Mouse (Mus musculus) CH12.LX (cell line): ENCODE data around the gene Hopx. TPM values are rescaled to one million over a fixed set of nuclear protein-coding genes. Genes with fewer than 3 reads are reported as not detected.

Source experiments
- DNase-seq: peaks from one replicate; pipeline ENCODE4 v3.0.0-alpha.2; 2013; ENCODE audit errors: extremely low read depth
- H3K27ac ChIP-seq: 2 replicates; pipeline ENCODE4 v1.5.1; 2012; ENCODE audit warnings: low read depth, mild to moderate bottlenecking, control low read depth, moderate library complexity; ENCODE audit not compliant: insufficient read depth
- H3K27me3 ChIP-seq: replicated peaks from 2 replicates; pipeline ENCODE3; 2012; ENCODE audit warnings: inconsistent platforms
- H3K36me3 ChIP-seq, 2 experiments: replicated peaks in 1 of 2; 2 replicates each; pipeline versions ENCODE3 to v1.6.1; 2012; ENCODE audit warnings: inconsistent platforms in 1 of 2, low read length in 1 of 2, mild to moderate bottlenecking in 1 of 2, mixed read lengths in 1 of 2, moderate library complexity in 1 of 2; ENCODE audit not compliant: control insufficient read depth in 1 of 2, insufficient read depth in 1 of 2
- H3K4me1 ChIP-seq, 2 experiments: 2 replicates each; pipeline ENCODE4 v1.6.1; 2012; ENCODE audit warnings: inconsistent platforms in 1 of 2, moderate library complexity in 1 of 2; ENCODE audit not compliant: insufficient read depth in 2 of 2, control insufficient read depth in 1 of 2
- H3K4me2 ChIP-seq: 2 replicates; pipeline ENCODE4 v1.6.1; 2012; ENCODE audit warnings: low read depth, mild to moderate bottlenecking, control low read depth; ENCODE audit not compliant: poor library complexity, insufficient read depth, severe bottlenecking
- H3K4me3 ChIP-seq, 3 experiments: fragments of 150-350 bp in 1 of 3; sonication (generic) in 1 of 3; replicated peaks in 1 of 3; 2 replicates each; pipeline versions ENCODE3 to v1.5.1; 2011 to 2012; ENCODE audit warnings: low read depth in 2 of 3, low read length in 2 of 3, mild to moderate bottlenecking in 2 of 3, moderate library complexity in 2 of 3, control low read depth in 1 of 3, improper control_type of control experiment in 1 of 3, inconsistent platforms in 1 of 3, mixed read lengths in 1 of 3; ENCODE audit not compliant: poor library complexity in 1 of 3
- H3K79me2 ChIP-seq: replicated peaks from 2 replicates; pipeline ENCODE4 v1.6.1; 2012; ENCODE audit warnings: mild to moderate bottlenecking, moderate library complexity; ENCODE audit not compliant: control insufficient read depth, poor library complexity, insufficient read depth, severe bottlenecking; ENCODE audit errors: extremely low read depth
- H3K9ac ChIP-seq: 2 replicates; pipeline ENCODE4 v1.6.1; 2012; ENCODE audit warnings: low read depth, mild to moderate bottlenecking, control low read depth, moderate library complexity; ENCODE audit not compliant: insufficient read depth
- H3K9me3 ChIP-seq: replicated peaks from 2 replicates; pipeline ENCODE3; 2012; ENCODE audit warnings: low read length, inconsistent platforms, mixed read lengths
- BHLHE40 ChIP-seq: IDR thresholded peaks from 2 replicates; pipeline ENCODE4 v1.6.1; 2011; ENCODE audit warnings: mild to moderate bottlenecking, low read depth, low read length, improper control_type of control experiment
- CHD1 ChIP-seq: IDR thresholded peaks from 2 replicates; pipeline ENCODE4 v1.6.1; 2012; ENCODE audit warnings: low read depth, low read length, improper control_type of control experiment, inconsistent platforms
- CHD2 ChIP-seq: IDR thresholded peaks from 2 replicates; pipeline ENCODE4 v1.6.1; 2011; ENCODE audit warnings: low read length, improper control_type of control experiment
- E2F4 ChIP-seq: IDR thresholded peaks from 2 replicates; pipeline ENCODE4 v1.6.1; 2011; ENCODE audit warnings: low read depth, low read length, improper control_type of control experiment; ENCODE audit not compliant: insufficient replicate concordance
- ELF1 ChIP-seq: IDR thresholded peaks from 2 replicates; pipeline ENCODE4 v1.6.1; 2014; ENCODE audit warnings: low read depth, mild to moderate bottlenecking, inconsistent platforms, low read length, improper control_type of control experiment
- EP300 ChIP-seq: IDR thresholded peaks from 2 replicates; pipeline ENCODE4 v1.6.1; 2011; ENCODE audit warnings: low read length, improper control_type of control experiment
- ETS1 ChIP-seq: conservative IDR thresholded peaks from 2 replicates; pipeline ENCODE4 v1.6.1; 2012; ENCODE audit warnings: low read depth, mild to moderate bottlenecking, inconsistent platforms, low read length, improper control_type of control experiment, moderate library complexity
- GABPA ChIP-seq: IDR thresholded peaks from 2 replicates; pipeline ENCODE4 v1.6.1; 2012; ENCODE audit warnings: low read depth, low read length, improper control_type of control experiment, inconsistent platforms; ENCODE audit not compliant: insufficient replicate concordance
- HCFC1 ChIP-seq: IDR thresholded peaks from 2 replicates; pipeline ENCODE4 v1.6.1; 2012; ENCODE audit warnings: low read depth, mild to moderate bottlenecking, inconsistent platforms, low read length, improper control_type of control experiment
- IRF4 ChIP-seq: IDR thresholded peaks from 2 replicates; pipeline ENCODE4 v1.6.1; 2014; ENCODE audit warnings: low read depth, mild to moderate bottlenecking, inconsistent platforms, low read length, improper control_type of control experiment
- JUN ChIP-seq: IDR thresholded peaks from 2 replicates; pipeline ENCODE4 v1.6.1; 2011; ENCODE audit warnings: low read depth, mild to moderate bottlenecking, low read length, improper control_type of control experiment, moderate library complexity; ENCODE audit not compliant: insufficient read depth
- JUND ChIP-seq: conservative IDR thresholded peaks from 2 replicates; pipeline ENCODE4 v1.6.1; 2011; ENCODE audit warnings: low read depth, low read length, improper control_type of control experiment
- KAT2A ChIP-seq: IDR thresholded peaks from 2 replicates; pipeline ENCODE4 v1.6.1; 2012; ENCODE audit warnings: low read length, improper control_type of control experiment, inconsistent platforms; ENCODE audit not compliant: insufficient replicate concordance
- MAFK ChIP-seq: IDR thresholded peaks from 2 replicates; pipeline ENCODE4 v1.6.1; 2011; ENCODE audit warnings: low read length, improper control_type of control experiment; ENCODE audit not compliant: insufficient replicate concordance
- MAX ChIP-seq: IDR thresholded peaks from 2 replicates; pipeline ENCODE4 v1.6.1; 2011; ENCODE audit warnings: low read length, improper control_type of control experiment
- MXI1 ChIP-seq: IDR thresholded peaks from 2 replicates; pipeline ENCODE4 v1.6.1; 2011; ENCODE audit warnings: mild to moderate bottlenecking, low read depth, low read length, improper control_type of control experiment
- NELFE ChIP-seq: IDR thresholded peaks from 2 replicates; pipeline ENCODE4 v1.6.1; 2011; ENCODE audit warnings: low read depth, low read length, improper control_type of control experiment
- NRF1 ChIP-seq: IDR thresholded peaks from 2 replicates; pipeline ENCODE4 v1.6.1; 2014; ENCODE audit warnings: low read depth, mild to moderate bottlenecking, inconsistent platforms, low read length, improper control_type of control experiment, moderate library complexity
- PAX5 ChIP-seq: IDR thresholded peaks from 2 replicates; pipeline ENCODE4 v1.6.1; 2012; ENCODE audit warnings: low read length, inconsistent platforms, mixed read lengths
- POLR2A ChIP-seq: IDR thresholded peaks from 2 replicates; pipeline ENCODE4 v1.6.1; 2011; ENCODE audit warnings: low read depth, mild to moderate bottlenecking, improper control_type of control experiment, low read length
- POLR2AphosphoS2 ChIP-seq: IDR thresholded peaks from 2 replicates; pipeline ENCODE4 v1.6.1; 2011; ENCODE audit warnings: low read depth, low read length, improper control_type of control experiment
- RAD21 ChIP-seq: IDR thresholded peaks from 2 replicates; pipeline ENCODE4 v1.6.1; 2011; ENCODE audit warnings: low read depth, mild to moderate bottlenecking, low read length, improper control_type of control experiment, moderate library complexity
- RCOR1 ChIP-seq: conservative IDR thresholded peaks from 2 replicates; pipeline ENCODE4 v1.6.1; 2012; ENCODE audit warnings: low read depth, mild to moderate bottlenecking, inconsistent platforms, low read length, improper control_type of control experiment
- SIN3A ChIP-seq: IDR thresholded peaks from 2 replicates; pipeline ENCODE4 v1.6.1; 2012; ENCODE audit warnings: low read length, improper control_type of control experiment, inconsistent platforms
- SMC3 ChIP-seq: IDR thresholded peaks from 2 replicates; pipeline ENCODE4 v1.6.1; 2011; ENCODE audit warnings: low read depth, low read length, improper control_type of control experiment
- TBP ChIP-seq: conservative IDR thresholded peaks from 2 replicates; pipeline ENCODE4 v1.6.1; 2011; ENCODE audit warnings: low read depth, low read length, improper control_type of control experiment
- TCF12 ChIP-seq: IDR thresholded peaks from 2 replicates; pipeline ENCODE4 v1.6.1; 2014; ENCODE audit warnings: low read depth, mild to moderate bottlenecking, inconsistent platforms, low read length, improper control_type of control experiment
- UBTF ChIP-seq: IDR thresholded peaks from 2 replicates; pipeline ENCODE4 v1.6.1; 2012; ENCODE audit warnings: low read depth, mild to moderate bottlenecking, inconsistent platforms, low read length, improper control_type of control experiment, moderate library complexity
- USF1 ChIP-seq: IDR thresholded peaks from 2 replicates; pipeline ENCODE4 v1.6.1; 2014; ENCODE audit warnings: low read depth, mild to moderate bottlenecking, inconsistent platforms, low read length, improper control_type of control experiment
- ZC3H11A ChIP-seq: IDR thresholded peaks from 2 replicates; pipeline ENCODE4 v1.6.1; 2012; ENCODE audit warnings: low read depth, mild to moderate bottlenecking, inconsistent platforms, low read length, improper control_type of control experiment
- ZNF384 ChIP-seq: IDR thresholded peaks from 2 replicates; pipeline ENCODE4 v1.6.1; 2012; ENCODE audit warnings: low read depth, low read length, improper control_type of control experiment, inconsistent platforms
- dilution Hi-C: fragments of 300-500 bp; cut with MboI; formaldehyde crosslinking; loops from 2 replicates; pipeline ENCODE4 v1.14.3; 2020; ENCODE audit warnings: low sequenced_read_pairs; ENCODE audit not compliant: extremely low pct_unique_long_range_greater_than_20kb, extremely low pct_ligation_motif_present
- in situ Hi-C: fragments of 300-500 bp; cut with MboI; formaldehyde crosslinking; loops from 3 replicates; pipeline ENCODE4 v1.14.3; 2019; ENCODE audit warnings: low sequenced_read_pairs, low pct_ligation_motif_present, low pct_unique_long_range_greater_than_20kb, mixed read lengths
- polyA plus RNA-seq: library from polyadenylated mRNA; unstranded; fragments of >175 nt; gene quantifications from 2 replicates; pipeline ENCODE4 v1.2.1, GENCODE M21; 2012; ENCODE audit warnings: low read depth; ENCODE audit not compliant: insufficient read length
- total RNA-seq, 2 experiments: library from RNA; depleted of rRNA; stranded (reverse); fragments of 300-350 nt in 1 of 2; fragments of >200 nt in 1 of 2; gene quantifications; 2 replicates each; pipeline ENCODE4 v1.2.3; 2012 to 2014

Hopx gene
- total and polyA plus RNA-seq, 3 experiments, result 15.1 to 26.4 (median 20.0) TPM

GRCm38 (mm10) chr5:77093961-77094360 is 21.0 kb downstream of the Hopx start:
- no peaks in the 10 kb centered on the region for H3K27me3 ChIP-seq
- H3K27ac ChIP-seq, result no peak overlapping the region
- dilution Hi-C loops (no loop called here), in situ Hi-C loops (no loop called here)
- H3K79me2 ChIP-seq, result no peaks in the 10 kb centered on the region
- H3K9me3 ChIP-seq, result peaks cover 3% of the 10 kb centered on the region
- peak overlapping the region; percentile 46 for H3K4me2 ChIP-seq
- peaks cover 2 to 31% of the 10 kb centered on the region in 2 experiments; a peak in 3 of 4 replicates for H3K4me1 ChIP-seq
- H3K4me3 ChIP-seq, result peak overlapping the region; percentile 25 to 83 (median 30)
- no peak for TF ChIP-seq CHD2
- TF ChIP-seq, all 38 proteins: peak for 0
- H3K9ac ChIP-seq, result no peak overlapping the region; the same call in 1 of the 2 replicates
- no peak for DNase-seq
- peaks cover 0 to 9% of the 10 kb centered on the region in 2 experiments for H3K36me3 ChIP-seq

DNA sequence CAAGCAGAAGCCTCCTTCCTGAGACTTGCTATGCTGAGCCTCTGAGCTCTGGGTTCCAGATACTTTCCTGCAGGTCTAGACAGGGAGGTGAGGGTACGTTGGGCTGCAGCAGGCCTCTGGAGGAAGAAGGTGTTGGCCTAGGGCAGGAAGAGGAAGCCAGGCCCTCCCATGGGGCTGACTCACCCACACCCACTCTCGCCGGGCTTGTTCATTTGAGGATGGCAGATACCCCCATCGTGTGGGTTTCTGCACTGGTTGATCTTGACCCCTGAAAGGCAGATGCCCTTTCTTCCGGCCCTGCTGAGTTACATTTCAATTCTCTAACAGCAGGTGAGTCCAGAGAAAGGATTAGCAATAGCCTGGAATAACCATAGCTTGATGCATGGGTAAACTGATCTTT is 22.4 kb downstream of the Hopx start:
- dilution Hi-C loops, result no loop called here
- peak overlapping the region; percentile 30 to 51 (median 34) for H3K4me3 ChIP-seq
- H3K9ac ChIP-seq, result peak overlapping the region; percentile 52
- TF ChIP-seq JUN (no peak), MXI1 (no peak), POLR2A (peak; percentile 59), SMC3 (no peak), BHLHE40 (no peak), RCOR1 (no peak), ELF1 (peak; percentile 74), ZNF384 (no peak), KAT2A (no peak), TBP (0 out of 2 replicates have a peak, but pooled peaks have one; percentile 21), ZC3H11A (no peak), MAFK (no peak), JUND (no peak), E2F4 (no peak), IRF4 (no peak), EP300 (no peak), ETS1 (peak; percentile 16; the same call in 1 of the 2 replicates), RAD21 (no peak), POLR2AphosphoS2 (no peak), UBTF (no peak), CHD1 (no peak), CHD2 (no peak), NELFE (peak; percentile 44; the same call in 1 of the 2 replicates), NRF1 (no peak), HCFC1 (peak; percentile 54), SIN3A (peak; percentile 57; the same call in 1 of the 2 replicates), GABPA (no peak), USF1 (no peak), PAX5 (no peak), MAX (peak; percentile 40; the same call in 1 of the 2 replicates), TCF12 (peak; percentile 38; the same call in 1 of the 2 replicates)
- peak overlapping the region; percentile 69; the same call in 1 of the 2 replicates for H3K4me2 ChIP-seq
- H3K36me3 ChIP-seq, result peaks cover 3 to 22% of the 10 kb centered on the region in 2 experiments
- H3K79me2 ChIP-seq, result no peaks in the 10 kb centered on the region
- in situ Hi-C loops, result no loop called here
- no peaks in the 10 kb centered on the region for H3K27me3 ChIP-seq
- peaks cover 3% of the 10 kb centered on the region for H3K9me3 ChIP-seq
- H3K4me1 ChIP-seq, result peaks cover 2 to 31% of the 10 kb centered on the region in 2 experiments; a peak in 3 of 4 replicates
- peak; percentile 52 for DNase-seq
- no peak overlapping the region for H3K27ac ChIP-seq
